Mouse (Mus musculus) embryonic facial prominence, embryonic 11.5 days (tissue): Measurements from ENCODE around the gene Klhl12. TPM values are rescaled to one million over a fixed set of nuclear protein-coding genes. Genes with fewer than 3 reads are reported as not detected.
A peak's percentile ranks its signal among the peaks of the same experiment; 100 is the strongest.
"Not testable (repeated sequence)": the region's sequence is repeated elsewhere in the genome, so short reads cannot be mapped to it uniquely, and the experiment has no call there.

Source experiments
- ATAC-seq: fragments of 200-750 bp; cut with Nextera tagmentation; replicated peaks from 2 replicates; pipeline ENCODE4 v1.8.0; 2017; ENCODE audit warnings: low read depth; ENCODE audit not compliant: insufficient number of reproducible peaks, low FRiP score, low TSS enrichment
- DNase-seq: peaks from one replicate; pipeline ENCODE4 v3.0.0-alpha.2; 2015; ENCODE audit warnings: low spot score
- H3K27ac ChIP-seq: fragments of 300-500 bp; sonication (generic); replicated peaks from 2 replicates; pipeline ENCODE4 v1.5.1; 2014; ENCODE audit warnings: mild to moderate bottlenecking, low read depth, low read length, control low read depth
- H3K27me3 ChIP-seq: fragments of 300-500 bp; sonication (generic); 2 replicates; pipeline ENCODE4 v1.6.1; 2014; ENCODE audit warnings: mild to moderate bottlenecking, low read length, moderate library complexity, mixed read lengths; ENCODE audit not compliant: control insufficient read depth, insufficient read depth
- H3K36me3 ChIP-seq: fragments of 300-500 bp; sonication (generic); replicated peaks from 2 replicates; pipeline ENCODE4 v1.6.1; 2014; ENCODE audit warnings: low read depth, mild to moderate bottlenecking, low read length, moderate library complexity, mixed read lengths; ENCODE audit not compliant: control insufficient read depth, insufficient read depth
- H3K4me1 ChIP-seq: fragments of 300-500 bp; sonication (generic); 2 replicates; pipeline ENCODE4 v1.6.1; 2014; ENCODE audit warnings: low read length, mixed read lengths; ENCODE audit not compliant: control insufficient read depth, insufficient read depth
- H3K4me2 ChIP-seq: fragments of 300-500 bp; sonication (generic); 2 replicates; pipeline ENCODE4 v1.6.1; 2014; ENCODE audit warnings: low read depth, mild to moderate bottlenecking, control low read depth, low read length, moderate library complexity
- H3K4me3 ChIP-seq: fragments of 300-500 bp; sonication (generic); 2 replicates; pipeline ENCODE4 v1.5.1; 2014; ENCODE audit warnings: low read depth, low read length, control low read depth
- H3K9ac ChIP-seq: fragments of 300-500 bp; sonication (generic); replicated peaks from 2 replicates; pipeline ENCODE4 v1.6.1; 2014; ENCODE audit warnings: mild to moderate bottlenecking, control low read depth, low read length
- H3K9me3 ChIP-seq: fragments of 300-500 bp; sonication (generic); replicated peaks from 2 replicates; pipeline ENCODE4 v1.6.1; 2016; ENCODE audit warnings: mild to moderate bottlenecking, low read length, inconsistent platforms, mixed read lengths; ENCODE audit not compliant: control insufficient read depth
- WGBS: fragments of 180-500 bp; shearing (Covaris S2); extraction: QIAGEN DNeasy Blood & Tissue Kit; methylation state at CpG from one replicate; pipeline ENCODE4 v1.1.7; 2014; 5-methylcytosine and 5-hydroxymethylcytosine counted together
- polyA plus RNA-seq: library from polyadenylated mRNA; unstranded; fragments of >200 nt; fragmentation: Nextera tagmentation; extraction: Ambion mirVana; gene quantifications from 2 replicates; pipeline ENCODE4 v1.2.1, GENCODE M21; 2014

The Klhl12 gene
- polyA plus RNA-seq, 1 experiment from 2014 or later = 33.8 TPM

- H3K9ac ChIP-seq = no peak overlapping the region
- ATAC-seq (no peak), DNase-seq (no peak)
- H3K27ac ChIP-seq = no peak overlapping the region
- 39% methylated on average over 6 of the region's 6 CpGs for WGBS
- no peaks in the 10 kb centered on the region; the same call in 1 of the 2 replicates for H3K36me3 ChIP-seq
- H3K4me2 ChIP-seq = no peak overlapping the region
- H3K4me1 ChIP-seq = peaks cover 4% of the 10 kb centered on the region
- peaks cover 5% of the 10 kb centered on the region for H3K27me3 ChIP-seq
- H3K4me3 ChIP-seq = peak overlapping the region; percentile 42; the same call in 1 of the 2 replicates
- H3K9me3 ChIP-seq = no peaks in the 10 kb centered on the region
Observed at GRCm38 (mm10) chr1:134512584-134512983, 57.3 kb downstream of the Klhl12 start.

- WGBS = 2% methylated on average over 38 of the region's 38 CpGs
- peak overlapping the region; percentile 42 for H3K4me3 ChIP-seq
- peak overlapping the region; percentile 83 for H3K4me2 ChIP-seq
- DNase-seq (peak; percentile 54), ATAC-seq (peak; percentile 57; the same call in 1 of the 2 replicates)
- H3K9me3 ChIP-seq = no peaks in the 10 kb centered on the region
- H3K4me1 ChIP-seq = peaks cover 4% of the 10 kb centered on the region
- no peak overlapping the region for H3K27ac ChIP-seq
- peak overlapping the region; percentile 54 for H3K9ac ChIP-seq
- no peaks in the 10 kb centered on the region for H3K36me3 ChIP-seq
- peaks cover 5% of the 10 kb centered on the region for H3K27me3 ChIP-seq
Observed at GRCm38 (mm10) chr1:134513312-134513860, 58.1 kb downstream of the Klhl12 start.

- Histone ChIP-seq H3K4me3 (peak overlapping the region; percentile 42; the same call in 1 of the 2 replicates), H3K9ac (peak overlapping the region; percentile 54), H3K9me3 (no peaks in the 10 kb centered on the region), H3K27ac (no peak overlapping the region), H3K4me2 (peak overlapping the region; percentile 83), H3K27me3 (peaks cover 5% of the 10 kb centered on the region), H3K36me3 (no peaks in the 10 kb centered on the region), H3K4me1 (peaks cover 4% of the 10 kb centered on the region)
- ATAC-seq = no peak
- WGBS = 43% methylated on average over 16 of the region's 16 CpGs
- no peak for DNase-seq
Observed at GRCm38 (mm10) chr1:134513876-134514590, 58.7 kb downstream of the Klhl12 start.

- no peak overlapping the region for H3K9ac ChIP-seq
- no peak overlapping the region for H3K4me3 ChIP-seq
- ATAC-seq (no peak), DNase-seq (no peak)
- H3K27ac ChIP-seq = peak overlapping the region; percentile 4; the same call in 1 of the 2 replicates
- H3K9me3 ChIP-seq = no peaks in the 10 kb centered on the region
- no peak overlapping the region for H3K4me2 ChIP-seq
- no peaks in the 10 kb centered on the region for H3K36me3 ChIP-seq
- WGBS = 73% methylated on average over 2 of the region's 2 CpGs
- H3K4me1 ChIP-seq = peaks cover 4% of the 10 kb centered on the region
- peaks cover 5% of the 10 kb centered on the region for H3K27me3 ChIP-seq
Observed at GRCm38 (mm10) chr1:134515891-134516290, 60.6 kb downstream of the Klhl12 start.

- Histone ChIP-seq H3K27me3 (peaks cover 5% of the 10 kb centered on the region), H3K4me2 (no peak overlapping the region), H3K27ac (peak overlapping the region; percentile 4), H3K9me3 (no peaks in the 10 kb centered on the region), H3K9ac (no peak overlapping the region), H3K36me3 (no peaks in the 10 kb centered on the region), H3K4me3 (no peak overlapping the region), H3K4me1 (peaks cover 4% of the 10 kb centered on the region)
- WGBS = 2% methylated on average over 4 of the region's 4 CpGs
- DNase-seq = peak; percentile 80
- ATAC-seq = peak; percentile 67
Observed at GRCm38 (mm10) chr1:134516491-134517198, 61.3 kb downstream of the Klhl12 start.

- not testable (repeated sequence) for H3K9me3 ChIP-seq, H3K4me3 ChIP-seq, H3K4me2 ChIP-seq, H3K36me3 ChIP-seq, DNase-seq, H3K4me1 ChIP-seq, ATAC-seq, H3K9ac ChIP-seq, H3K27me3 ChIP-seq, H3K27ac ChIP-seq
- WGBS = 89% methylated on average over 14 of the region's 14 CpGs
Observed at GRCm38 (mm10) chr1:134517841-134518240, 62.5 kb downstream of the Klhl12 start.

- DNase-seq = peak; percentile 85
- H3K9ac ChIP-seq = no peak overlapping the region; the same call in 1 of the 2 replicates
- peaks cover 2% of the 10 kb centered on the region; the same call in 1 of the 2 replicates for H3K27me3 ChIP-seq
- no peaks in the 10 kb centered on the region for H3K4me1 ChIP-seq
- H3K36me3 ChIP-seq = no peaks in the 10 kb centered on the region
- no peak for ATAC-seq
- H3K4me3 ChIP-seq = no peak overlapping the region
- WGBS = 20% methylated on average over 7 of the region's 7 CpGs
- no peak overlapping the region for H3K27ac ChIP-seq
- no peaks in the 10 kb centered on the region for H3K9me3 ChIP-seq
- no peak overlapping the region for H3K4me2 ChIP-seq
Observed at GRCm38 (mm10) chr1:134518677-134519076, 63.3 kb downstream of the Klhl12 start.

- not testable (repeated sequence) for H3K9me3 ChIP-seq, H3K4me1 ChIP-seq, ATAC-seq, H3K36me3 ChIP-seq, H3K4me3 ChIP-seq, H3K27me3 ChIP-seq, H3K27ac ChIP-seq, H3K9ac ChIP-seq, DNase-seq, H3K4me2 ChIP-seq
- WGBS = 95% methylated on average over 5 of the region's 5 CpGs
Observed at GRCm38 (mm10) chr1:134519201-134519600, 63.9 kb downstream of the Klhl12 start.
